Mouse (Mus musculus): ENCODE data around the gene Pecam1. TPM values are rescaled to one million over a fixed set of nuclear protein-coding genes. Genes with fewer than 3 reads are reported as not detected.
"Not testable (repeated sequence)": the region's sequence is repeated elsewhere in the genome, so short reads cannot be mapped to it uniquely, and the experiment has no call there.

Pecam1 gene
- polyA plus RNA-seq (2016; fragmentation: Nextera tagmentation; extraction: Ambion mirVana), result 16.0 and 16.9 TPM in 2 replicates

DNA sequence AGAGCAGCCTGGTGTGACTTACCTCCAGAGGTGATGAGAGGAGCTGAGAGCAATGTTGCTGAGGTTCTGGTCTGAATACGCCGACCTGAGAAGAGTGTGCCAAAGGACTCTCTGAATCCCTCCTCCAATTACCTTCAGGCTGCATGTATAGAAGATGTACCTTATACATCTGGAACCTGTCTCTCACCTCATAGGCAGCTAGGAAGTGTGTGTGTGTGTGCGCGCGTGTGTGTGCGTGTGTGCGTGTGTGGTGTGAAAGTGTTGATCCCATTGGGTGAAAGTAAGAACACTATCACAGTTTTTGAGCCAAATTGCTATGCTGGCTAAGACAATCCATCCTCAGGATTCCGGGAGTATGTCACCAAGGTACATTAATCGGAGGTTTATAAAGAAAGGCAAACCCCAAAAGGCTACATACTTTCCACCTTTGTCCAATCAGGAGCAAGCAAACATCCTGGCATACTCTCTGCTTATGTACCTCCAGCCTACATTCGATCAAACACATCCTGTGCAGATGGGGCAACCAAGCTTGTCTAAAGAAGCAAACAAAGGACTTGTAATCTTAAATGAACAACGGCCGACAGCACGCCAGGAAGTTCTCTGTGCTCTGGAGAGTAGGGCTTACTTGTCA lies at the start of gene Pecam1:
TSS of gene Pecam1 (minus strand) at position 508 of the 631 bp plus-strand sequence.
- Histone ChIP-seq H3K27me3 (ENCODE audit: poor library complexity, severe bottlenecking) (no peaks in the 10 kb centered on the region), H3K4me1 (no peaks in the 10 kb centered on the region)
- WGBS, result 94% methylated on average over 13 of the region's 13 CpGs

DNA sequence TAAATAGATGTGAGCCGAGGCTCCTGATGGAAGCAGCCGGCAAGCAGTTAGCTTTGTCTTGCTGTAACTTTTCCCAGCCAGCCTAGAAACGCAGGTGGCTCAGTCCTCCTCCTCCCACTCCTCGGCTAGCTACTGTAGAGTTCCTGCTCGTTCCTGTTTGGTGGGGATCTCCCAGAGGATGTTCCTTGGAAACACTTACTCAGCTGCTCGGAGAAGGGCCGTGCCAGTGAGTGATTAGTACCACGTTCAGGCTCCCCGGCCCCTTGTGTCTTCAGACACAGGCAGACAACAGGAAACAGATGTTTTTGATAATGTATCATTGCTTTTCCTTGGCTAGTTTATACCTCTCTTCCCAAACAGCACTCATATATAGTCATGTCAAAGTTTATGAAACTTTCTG lies 45.3 kb upstream of the Pecam1 start:
- Histone ChIP-seq H3K36me3 (replicated peaks) (peaks cover 90% of the 10 kb centered on the region), H3K9me3 (peaks cover 7% of the 10 kb centered on the region; the same call in 1 of the 2 replicates)

More for the DNA sequence above, at the start of gene Pecam1:
- H3K36me3 ChIP-seq (replicated peaks), result no peaks in the 10 kb centered on the region
- no peak within 1 kb of the TSS for H3K4me3 ChIP-seq
- H3K9me3 ChIP-seq, result peaks cover 9% of the 10 kb centered on the region
- no peak within 1 kb of the TSS for H3K27ac ChIP-seq
- no peak for DNase-seq (ENCODE audit: extremely low spot score, low spot score)

DNA sequence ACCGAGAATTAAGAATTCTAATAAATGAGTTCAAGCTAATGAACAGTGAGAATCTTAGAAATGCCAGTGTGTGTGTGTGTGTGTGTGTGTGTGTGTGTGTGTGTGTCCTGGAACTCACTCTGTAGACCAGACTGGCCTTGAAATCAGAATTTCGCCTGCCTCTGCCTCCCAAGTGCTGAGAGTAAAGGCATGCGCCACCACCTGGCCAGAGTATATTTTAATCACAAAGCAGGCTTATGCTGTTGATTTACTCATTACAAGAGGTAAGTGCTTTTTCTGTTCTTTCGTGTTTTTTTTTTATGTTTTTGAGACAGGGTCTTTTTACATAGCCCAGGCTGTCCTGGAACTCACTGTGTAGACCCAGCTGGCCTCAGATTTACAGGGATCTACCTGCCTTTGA lies 43.4 kb upstream of the Pecam1 start:
- 74% methylated on average over 4 of the region's 4 CpGs for WGBS
- peaks cover 7% of the 10 kb centered on the region; the same call in 1 of the 2 replicates for H3K9me3 ChIP-seq
- H3K27me3 ChIP-seq (ENCODE audit: poor library complexity, severe bottlenecking), result no peaks in the 10 kb centered on the region
- no peak for DNase-seq (ENCODE audit: extremely low spot score, low spot score)
- peaks cover 16% of the 10 kb centered on the region for H3K4me1 ChIP-seq
- no peak overlapping the region for H3K27ac ChIP-seq
- peaks cover 72% of the 10 kb centered on the region for H3K36me3 ChIP-seq (replicated peaks)
- H3K4me3 ChIP-seq, result no peak overlapping the region

More for the DNA sequence above, 45.3 kb upstream of the Pecam1 start:
- no peak overlapping the region for H3K4me3 ChIP-seq
- WGBS, result 62% methylated on average over 9 of the region's 9 CpGs
- H3K27me3 ChIP-seq (ENCODE audit: poor library complexity, severe bottlenecking), result no peaks in the 10 kb centered on the region
- H3K27ac ChIP-seq, result no peak overlapping the region
- H3K4me1 ChIP-seq, result peaks cover 6% of the 10 kb centered on the region
- no peak for DNase-seq (ENCODE audit: extremely low spot score, low spot score)

DNA sequence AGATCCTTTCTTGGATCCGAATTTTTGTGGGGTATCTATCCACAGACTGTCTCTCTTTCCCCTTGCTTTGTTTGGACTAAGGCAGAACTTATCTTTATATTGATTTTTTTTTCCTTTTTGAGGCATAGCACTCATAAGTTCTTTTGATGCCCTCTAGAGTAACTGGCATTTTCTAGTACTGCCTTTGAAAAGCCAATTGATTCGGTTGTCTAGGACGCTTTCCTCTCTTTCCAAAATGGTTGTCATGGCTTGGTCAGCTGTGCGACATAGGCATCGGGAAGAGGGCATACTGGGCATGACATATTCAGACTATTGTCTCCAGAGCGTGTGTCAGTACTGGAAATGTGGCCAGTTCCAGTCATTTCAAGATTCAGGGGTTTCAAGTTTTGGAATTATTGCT lies 39.2 kb upstream of the Pecam1 start:
- Histone ChIP-seq H3K27ac (peak overlapping the region; percentile 99), H3K9me3 (no peaks in the 10 kb centered on the region), H3K36me3 (replicated peaks) (peaks cover 61% of the 10 kb centered on the region), H3K4me1 (peaks cover 28% of the 10 kb centered on the region), H3K4me3 (peak overlapping the region; percentile 82), H3K27me3 (ENCODE audit: poor library complexity, severe bottlenecking) (no peaks in the 10 kb centered on the region)
- WGBS, result under 1% methylated on average over 6 of the region's 6 CpGs
- no peak for DNase-seq (ENCODE audit: extremely low spot score, low spot score)

DNA sequence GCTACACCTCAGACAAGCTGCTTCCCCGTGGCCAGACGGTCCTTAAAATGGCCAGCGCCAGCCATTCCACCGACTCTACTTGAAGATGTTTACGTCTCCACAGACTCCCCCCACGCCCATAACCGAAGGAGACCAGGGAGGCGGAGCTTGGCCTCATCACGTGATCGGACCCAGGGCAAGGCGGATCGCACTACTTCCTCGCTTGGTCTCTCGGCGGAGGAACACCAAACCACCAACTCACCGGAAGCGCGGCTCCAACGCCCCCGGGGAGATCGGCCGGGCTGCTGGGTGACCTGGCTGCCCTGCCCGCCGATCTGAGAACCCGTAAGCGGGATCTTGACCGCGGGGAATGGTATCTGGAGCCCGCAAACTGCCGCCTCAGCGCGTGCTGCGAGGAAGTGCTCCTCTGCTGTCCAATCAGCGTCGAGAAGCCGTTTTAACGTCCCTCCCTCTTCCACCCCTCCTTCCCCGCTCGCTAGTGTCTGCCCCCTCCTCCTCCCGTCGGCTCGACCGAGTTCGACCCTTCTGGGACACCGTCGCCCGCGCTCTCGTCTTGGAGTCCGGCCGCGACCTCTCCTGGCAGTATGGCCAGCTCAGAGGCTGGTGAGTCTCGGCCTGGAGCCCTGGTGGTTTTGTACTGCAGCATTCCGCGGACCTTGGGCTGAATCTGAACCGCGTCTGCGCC lies 38.5 kb upstream of the Pecam1 start, which contains the start of the genes Ddx5 and Cep95:
TSS of gene Ddx5 (minus strand) at position 411 of the 685 bp plus-strand sequence.
TSS of gene Cep95 (plus strand) at position 478 of the 685 bp plus-strand sequence.
- under 1% methylated on average over 58 of the region's 58 CpGs for WGBS
- H3K27ac ChIP-seq, result peak within 1 kb of the TSS; percentile 99
- peak within 1 kb of the TSS; percentile 82 for H3K4me3 ChIP-seq
- peaks cover 61% of the 10 kb centered on the region for H3K36me3 ChIP-seq (replicated peaks)
- DNase-seq (ENCODE audit: extremely low spot score, low spot score), result peak; percentile 98
- no peaks in the 10 kb centered on the region for H3K27me3 ChIP-seq (ENCODE audit: poor library complexity, severe bottlenecking)
- H3K9me3 ChIP-seq, result no peaks in the 10 kb centered on the region
- peaks cover 28% of the 10 kb centered on the region for H3K4me1 ChIP-seq

DNA sequence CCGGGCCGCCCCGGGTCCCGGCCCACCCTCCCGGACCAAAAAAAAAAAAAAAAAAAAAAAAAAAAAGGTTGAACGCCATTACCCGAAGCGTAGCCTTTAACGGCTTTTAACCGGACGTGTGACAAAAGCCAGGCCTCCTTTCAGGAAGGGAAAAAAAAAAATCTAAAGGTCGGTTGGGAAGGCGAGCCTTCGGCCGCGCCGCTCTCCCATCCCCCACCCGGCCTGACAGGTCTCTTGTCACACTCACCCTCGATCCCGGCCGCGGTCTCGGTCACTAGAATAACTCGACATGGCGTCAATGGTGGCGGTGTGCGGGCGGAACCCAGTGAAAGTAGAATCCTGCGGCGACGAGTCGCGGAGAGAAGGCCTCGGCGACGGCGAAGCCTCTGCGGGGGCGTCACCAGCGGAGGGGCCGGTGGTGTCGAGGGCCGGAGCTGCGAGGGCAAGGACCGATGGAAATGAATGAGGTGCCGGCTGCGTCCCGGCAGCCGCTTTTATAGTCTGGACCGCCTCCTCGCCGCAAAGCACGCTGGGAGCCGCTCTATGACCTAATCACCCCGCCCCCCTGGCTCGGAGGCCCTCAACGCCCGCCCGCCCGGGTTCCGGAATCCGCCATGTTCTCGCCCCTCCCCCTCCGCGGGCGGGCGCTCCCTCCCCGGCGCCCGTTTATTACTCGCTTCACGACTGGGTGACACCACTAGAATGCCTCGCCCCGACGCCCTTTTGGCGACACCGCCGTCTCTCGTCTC lies 37.8 kb upstream of the Pecam1 start:
- H3K4me3 ChIP-seq, result peak overlapping the region; percentile 82
- under 1% methylated on average over 79 of the region's 79 CpGs for WGBS
- no peaks in the 10 kb centered on the region for H3K9me3 ChIP-seq
- peaks cover 61% of the 10 kb centered on the region for H3K36me3 ChIP-seq (replicated peaks)
- no peaks in the 10 kb centered on the region for H3K27me3 ChIP-seq (ENCODE audit: poor library complexity, severe bottlenecking)
- H3K27ac ChIP-seq, result peak overlapping the region; percentile 99
- peak; percentile 98 for DNase-seq (ENCODE audit: extremely low spot score, low spot score)
- H3K4me1 ChIP-seq, result peaks cover 28% of the 10 kb centered on the region

DNA sequence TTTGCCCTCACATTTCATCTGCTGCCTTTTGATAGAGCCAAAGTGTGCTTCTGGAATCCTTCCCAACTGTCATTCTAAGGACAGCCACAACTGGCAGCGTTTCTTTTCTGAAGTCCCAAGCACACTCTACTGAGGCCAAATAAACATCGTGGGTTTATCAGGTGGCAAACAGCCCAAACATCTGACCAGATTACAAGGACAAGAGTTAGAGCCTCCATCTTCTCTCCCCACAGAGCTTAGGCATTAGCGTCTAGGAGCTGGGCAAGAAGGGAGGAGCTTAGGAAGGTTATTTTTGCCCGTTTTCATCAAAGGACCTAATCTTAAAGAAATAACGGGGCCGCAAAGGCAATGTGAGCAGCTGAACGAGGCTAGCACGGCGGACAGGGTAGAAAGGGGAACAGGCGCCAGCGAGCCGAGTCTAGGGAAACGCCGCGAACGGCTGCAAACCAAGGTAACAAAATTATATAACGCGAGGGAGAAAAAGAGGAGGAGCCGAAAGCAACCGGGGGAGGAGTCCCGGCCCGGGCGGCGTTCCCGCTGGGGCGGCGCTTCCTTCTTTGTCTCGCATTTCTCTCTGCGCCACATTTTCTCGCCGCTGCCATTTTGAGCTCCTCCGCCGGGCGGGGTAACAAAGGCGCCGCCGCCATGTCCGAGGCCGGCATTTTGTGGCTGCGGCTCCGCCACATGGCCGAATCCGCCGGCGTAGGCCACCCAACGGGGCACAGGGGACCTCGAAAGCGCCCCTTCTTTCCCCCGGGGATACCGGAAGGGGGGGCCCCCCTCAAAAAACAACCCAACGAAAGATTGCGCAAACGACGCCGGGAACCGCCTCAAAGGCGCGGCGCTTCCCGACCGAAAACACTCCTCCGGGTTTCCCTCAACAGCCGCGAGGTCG lies 37.0 kb upstream of the Pecam1 start:
- Histone ChIP-seq H3K4me3 (peak overlapping the region; percentile 82), H3K27ac (peak overlapping the region; percentile 99), H3K4me1 (peaks cover 28% of the 10 kb centered on the region), H3K27me3 (ENCODE audit: poor library complexity, severe bottlenecking) (no peaks in the 10 kb centered on the region), H3K36me3 (replicated peaks) (peaks cover 61% of the 10 kb centered on the region), H3K9me3 (no peaks in the 10 kb centered on the region)
- WGBS, result under 1% methylated on average over 65 of the region's 65 CpGs
- DNase-seq (ENCODE audit: extremely low spot score, low spot score), result peak; percentile 80

DNA sequence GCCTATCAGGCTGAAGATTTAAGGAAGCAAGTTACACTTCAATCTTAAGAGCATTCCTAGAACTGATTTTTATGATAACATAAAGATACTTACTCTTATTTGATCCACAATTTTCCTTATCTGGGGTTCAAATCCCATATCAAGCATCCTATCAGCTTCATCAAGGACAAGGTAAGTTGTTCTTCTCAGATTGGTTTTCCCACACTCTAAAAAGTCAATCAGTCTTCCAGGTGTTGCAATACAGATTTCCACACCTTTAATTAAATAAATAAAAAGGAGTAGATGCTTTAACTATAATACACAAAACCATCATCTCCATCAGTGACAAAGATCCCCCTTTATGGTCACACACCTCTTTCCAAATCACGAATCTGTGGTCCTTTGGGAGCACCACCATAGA lies 34.6 kb upstream of the Pecam1 start:
- WGBS, result 84% methylated on average over 1 of the region's 1 CpGs

DNA sequence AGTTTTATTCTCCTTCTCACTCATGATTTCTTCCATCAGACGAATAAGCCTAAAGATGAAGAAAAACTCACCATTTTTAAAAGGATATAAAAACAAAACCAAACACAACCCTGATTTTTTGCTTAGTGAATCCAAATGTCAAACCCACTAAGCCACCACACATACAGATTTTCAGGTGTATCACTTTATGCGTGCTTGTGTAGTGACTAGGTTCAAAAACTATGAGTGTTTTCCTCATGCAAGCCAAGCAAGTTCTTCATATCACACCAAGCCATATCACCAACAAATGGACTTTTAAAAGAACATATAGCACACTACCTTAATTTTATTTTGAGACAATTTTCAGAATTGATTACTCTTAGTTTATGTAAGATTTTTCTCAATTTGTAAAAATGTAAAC lies 34.0 kb upstream of the Pecam1 start:
- Histone ChIP-seq H3K9me3 (no peaks in the 10 kb centered on the region), H3K27ac (no peak overlapping the region), H3K27me3 (ENCODE audit: poor library complexity, severe bottlenecking) (no peaks in the 10 kb centered on the region), H3K36me3 (replicated peaks) (peaks cover 78% of the 10 kb centered on the region), H3K4me1 (peaks cover 24% of the 10 kb centered on the region), H3K4me3 (no peak overlapping the region)
- DNase-seq (ENCODE audit: extremely low spot score, low spot score), result no peak
- WGBS, result 91% methylated on average over 2 of the region's 2 CpGs

More for the DNA sequence above, 34.6 kb upstream of the Pecam1 start:
- peaks cover 77% of the 10 kb centered on the region for H3K36me3 ChIP-seq (replicated peaks)
- H3K9me3 ChIP-seq, result no peaks in the 10 kb centered on the region
- no peak overlapping the region for H3K4me3 ChIP-seq
- no peaks in the 10 kb centered on the region for H3K27me3 ChIP-seq (ENCODE audit: poor library complexity, severe bottlenecking)
- no peak overlapping the region for H3K27ac ChIP-seq
- H3K4me1 ChIP-seq, result peaks cover 23% of the 10 kb centered on the region
- no peak for DNase-seq (ENCODE audit: extremely low spot score, low spot score)

DNA sequence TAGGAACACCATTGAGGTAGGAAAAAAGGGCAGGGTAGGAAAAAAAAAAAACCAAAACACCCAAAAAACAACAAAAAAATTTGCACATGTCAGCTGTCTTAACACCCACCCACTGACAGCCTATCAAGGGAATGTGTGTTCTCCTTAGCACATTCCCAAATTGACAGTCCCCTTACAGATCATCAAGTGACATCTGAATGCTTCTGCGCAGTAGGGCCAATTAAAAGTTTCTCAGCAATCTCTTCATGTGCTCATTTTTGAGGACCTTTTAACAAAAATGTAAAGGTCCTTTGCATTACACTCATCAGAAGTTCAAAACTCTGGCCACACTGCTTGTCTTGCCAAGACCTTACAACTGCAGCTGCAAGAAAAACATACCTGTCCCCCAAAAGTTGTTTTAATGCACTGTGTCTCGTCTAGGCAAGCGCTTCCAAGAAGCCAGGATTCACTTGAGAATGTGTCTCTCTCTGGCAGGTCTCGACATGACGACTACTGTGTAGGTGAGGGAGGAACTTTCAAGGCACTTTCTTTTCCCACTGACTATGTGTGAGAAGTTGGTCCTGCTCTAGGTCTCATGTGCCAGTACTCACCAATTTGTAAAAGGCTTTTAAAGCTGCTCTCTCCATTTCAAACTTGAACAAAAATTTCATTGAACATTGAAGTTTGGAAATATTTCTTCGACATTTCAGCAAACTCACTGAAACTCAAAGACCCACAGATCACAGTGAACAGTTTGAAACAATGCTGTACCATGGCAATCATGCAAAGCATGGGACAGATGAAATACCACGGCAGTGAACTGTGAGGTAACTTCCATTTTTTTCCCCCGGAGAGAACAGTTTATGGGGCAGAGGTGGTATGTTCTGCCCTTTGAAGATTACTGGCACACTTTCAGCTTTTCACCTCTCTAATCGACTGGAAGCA lies 32.7 kb upstream of the Pecam1 start:
- Histone ChIP-seq H3K27ac (no peak overlapping the region), H3K4me3 (no peak overlapping the region), H3K36me3 (replicated peaks) (peaks cover 78% of the 10 kb centered on the region), H3K27me3 (ENCODE audit: poor library complexity, severe bottlenecking) (no peaks in the 10 kb centered on the region), H3K4me1 (peaks cover 34% of the 10 kb centered on the region), H3K9me3 (no peaks in the 10 kb centered on the region)
- WGBS, result 86% methylated on average over 9 of the region's 9 CpGs
- no peak for DNase-seq (ENCODE audit: extremely low spot score, low spot score)

DNA sequence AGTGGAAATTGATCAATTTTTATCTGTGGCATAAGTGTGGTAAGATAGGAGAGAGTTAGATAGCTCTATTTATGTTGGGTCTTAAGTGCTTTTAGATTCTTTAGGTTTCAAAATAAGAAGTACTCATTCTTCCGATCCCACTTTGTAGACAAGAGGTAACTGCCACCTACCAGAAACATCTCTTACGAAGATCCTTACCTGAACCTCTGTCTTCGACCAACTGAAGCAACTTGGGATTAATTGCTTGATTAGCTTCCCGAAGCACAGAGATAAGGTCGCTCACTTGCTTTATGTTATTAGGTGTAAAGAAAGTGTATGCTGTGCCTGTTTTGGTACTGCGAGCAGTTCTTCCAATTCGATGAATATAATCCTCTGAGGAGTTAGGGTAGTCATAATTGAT lies 31.8 kb upstream of the Pecam1 start:
- peaks cover 41% of the 10 kb centered on the region for H3K4me1 ChIP-seq
- not testable (repeated sequence) for DNase-seq (ENCODE audit: extremely low spot score, low spot score); H3K27me3 ChIP-seq (ENCODE audit: poor library complexity, severe bottlenecking); H3K4me3 ChIP-seq; H3K9me3 ChIP-seq; H3K27ac ChIP-seq
- WGBS, result 92% methylated on average over 7 of the region's 7 CpGs
- peaks cover 77% of the 10 kb centered on the region for H3K36me3 ChIP-seq (replicated peaks)
